Mouse (Mus musculus) heart, postnatal 0 days (tissue): Measurements from ENCODE around the gene Gm44579. TPM values are rescaled to one million over a fixed set of nuclear protein-coding genes. Genes with fewer than 3 reads are reported as not detected.

Source experiments
- ATAC-seq: fragments of 200-750 bp; cut with Nextera tagmentation; 2 replicates; pipeline ENCODE4 v1.8.0; 2017; ENCODE audit warnings: low read depth, moderate number of reproducible peaks, moderate library complexity; ENCODE audit not compliant: insufficient read depth
- DNase-seq: peaks from one replicate; pipeline ENCODE4 v3.0.0-alpha.2; 2016; ENCODE audit warnings: low spot score
- H3K27ac ChIP-seq: fragments of 300-500 bp; sonication (generic); 2 replicates; pipeline ENCODE4 v1.5.1; 2014; ENCODE audit warnings: low read depth, mild to moderate bottlenecking
- H3K27me3 ChIP-seq: fragments of 300-500 bp; sonication (generic); 2 replicates; pipeline ENCODE4 v1.6.1; 2014; ENCODE audit warnings: low read length, mixed read lengths; ENCODE audit not compliant: control insufficient read depth, insufficient read depth
- H3K36me3 ChIP-seq: fragments of 300-500 bp; sonication (generic); replicated peaks from 2 replicates; pipeline ENCODE4 v1.6.1; 2014; ENCODE audit warnings: low read length, mixed read lengths; ENCODE audit not compliant: control insufficient read depth, insufficient read depth
- H3K4me1 ChIP-seq: fragments of 300-500 bp; sonication (generic); 2 replicates; pipeline ENCODE4 v1.6.1; 2014; ENCODE audit warnings: antibody characterized with exemption; ENCODE audit not compliant: control insufficient read depth, insufficient read depth
- H3K4me2 ChIP-seq: fragments of 300-500 bp; sonication (generic); 2 replicates; pipeline ENCODE4 v1.6.1; 2014; ENCODE audit warnings: low read depth, mild to moderate bottlenecking, low read length, moderate library complexity
- H3K4me3 ChIP-seq: fragments of 300-500 bp; sonication (generic); 2 replicates; pipeline ENCODE4 v1.5.1; 2014; ENCODE audit warnings: low read depth, low read length
- H3K9ac ChIP-seq: fragments of 300-500 bp; sonication (generic); replicated peaks from 2 replicates; pipeline ENCODE4 v1.6.1; 2014; ENCODE audit warnings: low read depth, low read length, mixed read lengths
- H3K9me3 ChIP-seq: fragments of 300-500 bp; sonication (generic); replicated peaks from 2 replicates; pipeline ENCODE4 v1.6.1; 2016; ENCODE audit warnings: low read length; ENCODE audit not compliant: control insufficient read depth
- CTCF ChIP-seq: IDR thresholded peaks from 2 replicates; pipeline ENCODE4 v1.5.1; 2016; ENCODE audit warnings: antibody characterized with exemption, control low read depth, low read depth
- EP300 ChIP-seq: IDR thresholded peaks from 2 replicates; pipeline ENCODE4 v1.6.1; 2016; ENCODE audit warnings: antibody characterized with exemption, low read depth
- WGBS: fragments of 180-500 bp; shearing (Covaris S2); extraction: QIAGEN DNeasy Blood & Tissue Kit; methylation state at CpG from one replicate; pipeline ENCODE4 v1.1.7; 2014; 5-methylcytosine and 5-hydroxymethylcytosine counted together
- polyA plus RNA-seq: library from polyadenylated mRNA; unstranded; fragments of >200 nt; fragmentation: Nextera tagmentation; extraction: Ambion mirVana; gene quantifications from 2 replicates; pipeline ENCODE4 v1.2.1, GENCODE M21; 2015
- total RNA-seq: library from RNA; depleted of rRNA; stranded (reverse); fragments of >200 nt; gene quantifications from 2 replicates; pipeline ENCODE4 v1.2.3, GENCODE M21; 2014; ENCODE audit warnings: low replicate concordance

Gene Gm44579
- total and polyA plus RNA-seq, 2 experiments from 2014 or later, result not detected

GRCm38 (mm10) chr15:98152916-98153315 lies 67.9 kb downstream of the Gm44579 start:
- Histone ChIP-seq H3K27ac (no peak overlapping the region), H3K4me2 (no peak overlapping the region), H3K4me3 (no peak overlapping the region), H3K36me3 (no peaks in the 10 kb centered on the region), H3K27me3 (no peaks in the 10 kb centered on the region), H3K9ac (no peak overlapping the region), H3K4me1 (peaks cover 6% of the 10 kb centered on the region), H3K9me3 (no peaks in the 10 kb centered on the region)
- ATAC-seq (no peak), DNase-seq (no peak)
- TF ChIP-seq EP300, result no peak
- TF ChIP-seq CTCF, result no peak
- 86% methylated on average over 7 of the region's 7 CpGs for WGBS

GRCm38 (mm10) chr15:98149166-98149602 lies 71.6 kb downstream of the Gm44579 start:
- Histone ChIP-seq H3K4me2 (no peak overlapping the region; the same call in 1 of the 2 replicates), H3K36me3 (no peaks in the 10 kb centered on the region), H3K27ac (peak overlapping the region; percentile 95), H3K9ac (0 out of 2 replicates have a peak overlapping the region, but pooled peaks have one; percentile 8), H3K27me3 (no peaks in the 10 kb centered on the region), H3K9me3 (no peaks in the 10 kb centered on the region), H3K4me3 (no peak overlapping the region), H3K4me1 (peaks cover 16% of the 10 kb centered on the region)
- WGBS, result 19% methylated on average over 10 of the region's 10 CpGs
- ATAC-seq (peak; percentile 87), DNase-seq (peak; percentile 89)
- TF ChIP-seq EP300 (peak; percentile 68), CTCF (no peak)

- WGBS, result 31% methylated on average over 3 of the region's 3 CpGs
- Histone ChIP-seq H3K4me3 (no peak overlapping the region), H3K4me2 (no peak overlapping the region), H3K9ac (no peak overlapping the region), H3K4me1 (peaks cover 16% of the 10 kb centered on the region), H3K27me3 (no peaks in the 10 kb centered on the region), H3K36me3 (no peaks in the 10 kb centered on the region), H3K9me3 (no peaks in the 10 kb centered on the region), H3K27ac (peak overlapping the region; percentile 95)
- TF ChIP-seq EP300 (no peak), CTCF (no peak)
- ATAC-seq (no peak), DNase-seq (no peak)
Observed at GRCm38 (mm10) chr15:98148356-98148755, 72.4 kb downstream of the Gm44579 start.

GRCm38 (mm10) chr15:98145559-98146181 lies 75.1 kb downstream of the Gm44579 start:
- peaks cover 16% of the 10 kb centered on the region for H3K36me3 ChIP-seq
- H3K27me3 ChIP-seq, result no peaks in the 10 kb centered on the region
- DNase-seq, result peak; percentile 94
- peak overlapping the region; percentile 97 for H3K4me2 ChIP-seq
- H3K4me1 ChIP-seq, result peaks cover 16% of the 10 kb centered on the region
- H3K9me3 ChIP-seq, result no peaks in the 10 kb centered on the region
- under 1% methylated on average over 38 of the region's 38 CpGs for WGBS
- peak overlapping the region; percentile 98 for H3K9ac ChIP-seq
- TF ChIP-seq EP300 (no peak), CTCF (no peak)
- peak; percentile 86 for ATAC-seq
- H3K27ac ChIP-seq, result peak overlapping the region; percentile 88
- H3K4me3 ChIP-seq, result peak overlapping the region; percentile 96

- TF ChIP-seq CTCF (no peak), EP300 (no peak)
- H3K9me3 ChIP-seq, result no peaks in the 10 kb centered on the region
- H3K4me2 ChIP-seq, result peak overlapping the region; percentile 97
- no peaks in the 10 kb centered on the region for H3K27me3 ChIP-seq
- H3K4me3 ChIP-seq, result peak overlapping the region; percentile 96
- peak overlapping the region; percentile 88 for H3K27ac ChIP-seq
- 0 out of 2 replicates have a peak, but pooled peaks have one; percentile 5 for ATAC-seq
- DNase-seq, result no peak
- peaks cover 23% of the 10 kb centered on the region for H3K36me3 ChIP-seq
- under 1% methylated on average over 36 of the region's 36 CpGs for WGBS
- peak overlapping the region; percentile 98 for H3K9ac ChIP-seq
- H3K4me1 ChIP-seq, result peaks cover 16% of the 10 kb centered on the region
Observed at GRCm38 (mm10) chr15:98144861-98145507, 75.8 kb downstream of the Gm44579 start.
